Mouse (Mus musculus) cortical plate, adult 2 months (tissue): ENCODE measurements around the gene Ndufb3.

Source experiments
- CTCF ChIP-seq: fragments of 200-500 bp; IDR thresholded peaks from 2 replicates; pipeline ENCODE4 v1.5.1; 2011; ENCODE audit warnings: mild to moderate bottlenecking, control low read depth, low read length; ENCODE audit not compliant: insufficient read depth; ENCODE audit errors: extremely low read depth
- POLR2A ChIP-seq: fragments of 200-500 bp; IDR thresholded peaks from 2 replicates; pipeline ENCODE4 v1.6.1; 2011; ENCODE audit warnings: mild to moderate bottlenecking, low read length, control low read depth; ENCODE audit not compliant: insufficient read depth; ENCODE audit errors: extremely low read depth

GRCm38 (mm10) chr1:58617978-58618668 lies 31.9 kb downstream of the Ndufb3 start:
- no peak for TF ChIP-seq CTCF
- no peak for TF ChIP-seq POLR2A
